In genomic region chr15:92739887-92740286, GRCm38 (mm10) we compare ENCODE assay signal across 17 mouse cellular contexts.
"Had no signal": no experiment of that assay in that cellular context is flagged by ENCODE, and none has a peak within 500 bp of the region (broad histone marks: within the 10 kb centered on the region; RNA-seq: fewer than 3 reads in every experiment).

No protein-coding gene starts in this region.

- H3K4me2 ChIP-seq: neural tube, embryonic 12.5 days; neural tube, embryonic 13.5 days; neural tube, embryonic 15.5 days; stomach, embryonic 15.5 days had no signal

- H3K27ac ChIP-seq: neural tube, embryonic 12.5 days; neural tube, embryonic 13.5 days; neural tube, embryonic 15.5 days; stomach, embryonic 15.5 days; stomach, postnatal 0 days had no signal

- H3K27me3 ChIP-seq: neural tube, embryonic 12.5 days; neural tube, embryonic 13.5 days; neural tube, embryonic 15.5 days; stomach, embryonic 15.5 days had no signal

- H3K4me3 ChIP-seq: neural tube, embryonic 12.5 days; neural tube, embryonic 13.5 days; neural tube, embryonic 15.5 days; stomach, embryonic 15.5 days had no signal

- H3K36me3 ChIP-seq: neural tube, embryonic 12.5 days; neural tube, embryonic 13.5 days; neural tube, embryonic 15.5 days; stomach, embryonic 15.5 days had no signal

- H3K9ac ChIP-seq: neural tube, embryonic 12.5 days; neural tube, embryonic 13.5 days; neural tube, embryonic 15.5 days; stomach, embryonic 15.5 days had no signal

- H3K9me3 ChIP-seq: neural tube, embryonic 12.5 days; neural tube, embryonic 13.5 days; neural tube, embryonic 15.5 days; stomach, embryonic 15.5 days had no signal

- DNase-seq: retina, postnatal 1 day; right cerebral cortex, adult 18-20 months; right cerebral cortex, postnatal 14 days; right cerebral cortex, postnatal 25 days; right cerebral cortex, postnatal 4 days; spleen, adult 18-20 months; thymus, adult 18-20 months; thymus, adult 2 months; thymus, postnatal 14 days; thymus, postnatal 25 days; thymus, postnatal 36 days; thymus, postnatal 4 days had no signal

- H3K4me1 ChIP-seq: neural tube, embryonic 12.5 days; stomach, embryonic 15.5 days had no signal
